Mouse (Mus musculus) embryonic facial prominence, embryonic 12.5 days (tissue): Measurements from ENCODE around the gene 4930524N10Rik. TPM values are rescaled to one million over a fixed set of nuclear protein-coding genes. Genes with fewer than 3 reads are reported as not detected.

Experiments
- ATAC-seq: fragments of 200-750 bp; cut with Nextera tagmentation; 2 replicates; pipeline ENCODE4 v1.8.0; 2017; ENCODE audit not compliant: insufficient number of reproducible peaks, insufficient read depth, low FRiP score, low TSS enrichment
- H3K27ac ChIP-seq: fragments of 300-500 bp; sonication (generic); 2 replicates; pipeline ENCODE4 v1.5.1; 2016; ENCODE audit warnings: mild to moderate bottlenecking
- H3K27me3 ChIP-seq: fragments of 300-500 bp; sonication (generic); 2 replicates; pipeline ENCODE4 v1.6.1; 2016; ENCODE audit warnings: mild to moderate bottlenecking, moderate library complexity
- H3K36me3 ChIP-seq: fragments of 300-500 bp; sonication (generic); 2 replicates; pipeline ENCODE4 v1.6.1; 2016; ENCODE audit warnings: mild to moderate bottlenecking
- H3K4me1 ChIP-seq: fragments of 300-500 bp; sonication (generic); 2 replicates; pipeline ENCODE4 v1.6.1; 2016
- H3K4me2 ChIP-seq: fragments of 300-500 bp; sonication (generic); replicated peaks from 2 replicates; pipeline ENCODE4 v1.6.1; 2016; ENCODE audit warnings: mild to moderate bottlenecking, moderate library complexity
- H3K4me3 ChIP-seq: fragments of 300-500 bp; sonication (generic); 2 replicates; pipeline ENCODE4 v1.5.1; 2016; ENCODE audit warnings: mild to moderate bottlenecking
- H3K9ac ChIP-seq: fragments of 300-500 bp; sonication (generic); 2 replicates; pipeline ENCODE4 v1.6.1; 2016; ENCODE audit warnings: mild to moderate bottlenecking, moderate library complexity
- H3K9me3 ChIP-seq: fragments of 300-500 bp; sonication (generic); 2 replicates; pipeline ENCODE4 v1.6.1; 2016; ENCODE audit warnings: mild to moderate bottlenecking, moderate library complexity
- WGBS: fragments of 180-500 bp; shearing (Covaris S2); methylation state at CpG from one replicate; pipeline ENCODE4 v1.1.7; 2016; 5-methylcytosine and 5-hydroxymethylcytosine counted together
- polyA plus RNA-seq: library from polyadenylated mRNA; unstranded; fragments of >200 nt; fragmentation: Nextera tagmentation; extraction: Ambion mirVana; gene quantifications from 2 replicates; pipeline ENCODE4 v1.2.1, GENCODE M21; 2016

The 4930524N10Rik gene
- polyA plus RNA-seq = not detected in 2 replicates

DNA sequence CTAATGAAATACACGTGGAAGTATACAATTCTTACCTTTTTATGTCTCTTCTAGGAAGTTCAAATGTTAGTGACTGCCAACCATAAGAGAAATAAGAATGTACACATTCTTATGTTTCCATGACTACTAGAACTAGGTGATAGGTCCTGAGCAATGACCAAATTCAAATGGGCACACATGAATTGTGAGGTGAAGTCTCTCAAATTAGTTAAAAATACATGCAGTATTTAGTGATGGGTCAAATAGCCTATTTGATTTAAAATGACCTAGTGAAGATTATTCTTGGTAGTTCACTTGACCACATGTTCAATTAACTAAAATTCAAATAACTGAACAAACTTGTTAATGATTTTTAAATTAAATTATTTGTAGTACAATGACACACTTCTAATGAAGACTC is at the start of gene 4930524N10Rik:
TSS of gene 4930524N10Rik (minus strand) at position 101 of the 400 bp plus-strand sequence.
- Histone ChIP-seq H3K27me3 (no peaks in the 10 kb centered on the region), H3K9me3 (no peaks in the 10 kb centered on the region), H3K36me3 (no peaks in the 10 kb centered on the region), H3K4me1 (no peaks in the 10 kb centered on the region), H3K4me2 (no peak within 1 kb of the TSS), H3K4me3 (no peak within 1 kb of the TSS), H3K27ac (no peak within 1 kb of the TSS), H3K9ac (no peak within 1 kb of the TSS)
- no peak for ATAC-seq
- WGBS = 24% methylated on average over 1 of the region's 1 CpGs

DNA sequence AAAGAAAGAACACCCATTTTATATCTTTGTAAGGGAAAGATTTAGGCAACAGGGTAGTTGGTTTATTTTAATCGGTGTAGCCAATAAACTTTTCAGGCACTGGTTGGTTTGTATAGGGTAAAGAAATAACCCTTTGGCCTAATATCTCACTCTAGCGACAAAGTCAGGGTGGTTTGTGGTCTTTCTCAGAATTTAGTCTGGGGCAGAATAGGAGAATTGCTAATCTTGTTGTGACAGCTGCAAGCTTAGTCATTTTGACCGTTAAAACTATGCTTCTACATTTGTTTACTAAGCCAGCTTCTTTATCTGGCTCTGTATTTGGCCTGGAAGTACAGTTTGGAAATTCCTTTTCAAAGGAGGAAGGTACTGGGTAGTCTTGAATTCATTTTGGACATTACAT is 6.8 kb upstream of the 4930524N10Rik start:
- Histone ChIP-seq H3K4me1 (no peaks in the 10 kb centered on the region), H3K36me3 (no peaks in the 10 kb centered on the region), H3K4me3 (no peak overlapping the region), H3K27me3 (no peaks in the 10 kb centered on the region), H3K9me3 (no peaks in the 10 kb centered on the region), H3K9ac (no peak overlapping the region), H3K27ac (no peak overlapping the region), H3K4me2 (no peak overlapping the region)
- WGBS = 72% methylated on average over 3 of the region's 3 CpGs
- ATAC-seq = no peak

DNA sequence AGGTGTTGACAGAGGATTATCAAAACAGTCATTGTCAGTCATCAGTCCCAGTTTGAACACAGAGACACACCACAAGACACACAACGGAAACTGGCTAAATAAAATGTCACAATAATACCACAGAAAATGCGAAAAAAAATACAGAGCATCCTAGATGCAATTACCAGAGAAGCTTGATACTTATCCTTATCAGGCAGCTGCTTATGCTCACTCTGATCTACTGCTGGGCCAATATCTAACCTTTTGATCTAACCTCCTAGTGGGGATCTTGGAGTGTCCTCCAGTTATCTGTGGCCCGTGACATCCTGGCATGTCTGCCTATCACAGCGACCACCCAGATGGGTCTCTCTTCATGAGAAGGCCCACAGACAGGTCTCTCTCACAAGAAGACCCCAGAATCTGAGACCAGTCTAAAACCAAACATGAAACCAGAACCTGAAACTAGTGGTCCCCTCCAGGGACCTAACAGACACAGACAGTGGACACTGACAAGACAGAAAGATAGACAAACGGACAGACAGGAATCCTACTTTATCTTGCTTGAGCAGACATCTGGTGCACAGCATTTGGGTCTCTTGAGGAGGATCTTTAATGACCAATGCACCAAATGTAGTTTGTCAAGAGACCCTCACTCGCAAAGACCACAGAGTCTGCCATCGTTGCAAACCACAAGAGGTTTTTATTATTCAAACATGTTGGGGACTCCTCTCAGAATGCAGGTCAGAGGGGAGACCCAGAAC is 6.3 kb upstream of the 4930524N10Rik start:
- no peak overlapping the region for H3K4me3 ChIP-seq
- no peaks in the 10 kb centered on the region for H3K27me3 ChIP-seq
- no peaks in the 10 kb centered on the region for H3K9me3 ChIP-seq
- H3K27ac ChIP-seq = no peak overlapping the region
- ATAC-seq = no peak
- H3K4me2 ChIP-seq = no peak overlapping the region
- H3K9ac ChIP-seq = no peak overlapping the region
- H3K36me3 ChIP-seq = no peaks in the 10 kb centered on the region
- WGBS = 78% methylated on average over 7 of the region's 7 CpGs
- H3K4me1 ChIP-seq = no peaks in the 10 kb centered on the region

DNA sequence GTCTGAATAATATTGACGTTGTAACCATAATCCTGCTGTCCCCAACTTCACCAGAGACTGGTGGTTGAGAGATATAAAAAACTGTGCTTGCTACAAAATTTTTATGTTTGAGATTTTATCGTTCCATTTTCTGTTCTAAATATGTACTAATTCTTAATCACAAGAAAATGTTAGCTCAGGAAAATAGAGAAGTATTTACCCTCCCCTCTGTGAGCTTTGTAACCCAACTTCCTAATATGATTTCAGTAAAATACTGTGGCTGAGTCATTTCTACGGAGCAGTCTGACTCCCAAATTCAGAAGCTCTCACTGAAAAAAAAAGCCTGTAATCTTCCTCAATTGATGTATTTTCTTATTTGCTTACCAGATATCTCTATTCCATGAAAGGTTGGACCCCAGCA is 4.7 kb upstream of the 4930524N10Rik start:
- Histone ChIP-seq H3K4me3 (no peak overlapping the region), H3K4me1 (no peaks in the 10 kb centered on the region), H3K27me3 (no peaks in the 10 kb centered on the region), H3K36me3 (no peaks in the 10 kb centered on the region), H3K27ac (no peak overlapping the region), H3K4me2 (no peak overlapping the region), H3K9ac (no peak overlapping the region), H3K9me3 (no peaks in the 10 kb centered on the region)
- 78% methylated on average over 3 of the region's 3 CpGs for WGBS
- ATAC-seq = no peak

Other genes with a start within 250 kb of the 4930524N10Rik start
- not detected in 2 replicates for gene Gm15140, start 222.7 kb downstream of the 4930524N10Rik start, polyA plus RNA-seq
- gene Samt4, start 138.6 kb upstream of the 4930524N10Rik start, polyA plus RNA-seq = not detected in 2 replicates
- gene Samt2, start 236.0 kb upstream of the 4930524N10Rik start, polyA plus RNA-seq = not detected in 2 replicates